ENCODE assay signal across 10 mouse cellular contexts in the genomic region with DNA sequence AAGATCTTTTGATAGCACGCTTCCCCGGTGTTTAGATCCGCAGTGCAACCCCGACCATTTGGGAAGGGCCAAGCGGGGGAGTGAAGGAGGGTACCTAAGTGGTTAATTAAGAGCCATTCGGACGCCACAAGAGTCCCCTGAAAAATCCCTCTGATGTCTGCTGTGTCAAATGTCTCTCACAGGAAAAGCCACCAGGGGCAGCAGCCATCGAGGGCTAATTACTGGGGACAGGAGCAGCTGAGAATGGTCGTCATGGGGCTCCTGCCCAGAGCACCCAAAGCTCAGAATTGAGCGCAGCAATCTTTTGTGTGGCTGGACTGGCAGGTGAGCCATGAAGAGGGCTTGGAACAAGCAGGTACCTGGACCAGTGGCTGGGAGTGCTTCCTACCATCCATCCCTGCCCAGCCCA.
DNase-seq lines count a peak whose midpoint lies in the region; ATAC-seq lines count a peak whose summit lies in the region.
"Had no signal": no experiment of that assay in that cellular context is flagged by ENCODE, and none has a peak within 500 bp of the region (broad histone marks: within the 10 kb centered on the region; RNA-seq: fewer than 3 reads in every experiment).

No protein-coding gene starts in this region.

- H3K9ac ChIP-seq in heart, embryonic 12.5 days: no peak overlapping the region
- H3K9ac ChIP-seq in hindbrain, embryonic 13.5 days: no peak overlapping the region
- H3K9ac ChIP-seq in midbrain, embryonic 16.5 days (ENCODE audit: low read depth, low read length): 0 out of 2 replicates have a peak overlapping the region, but pooled peaks have one; percentile 0
- H3K9ac ChIP-seq: embryonic facial prominence, embryonic 12.5 days had no signal

- 0 out of 2 replicates have a peak, but pooled peaks cover 4% of the 10 kb centered on the region for H3K4me1 ChIP-seq in heart, embryonic 12.5 days (replicated peaks)
- H3K4me1 ChIP-seq in hindbrain, embryonic 13.5 days (replicated peaks): peaks cover 47% of the 10 kb centered on the region
- H3K4me1 ChIP-seq in midbrain, embryonic 16.5 days (ENCODE audit: control insufficient read depth, insufficient read depth, low read length): peaks cover 19% of the 10 kb centered on the region

- H3K27ac ChIP-seq in heart, embryonic 12.5 days (ENCODE audit: poor library complexity, severe bottlenecking): no peak overlapping the region
- peak overlapping the region; percentile 1 for H3K27ac ChIP-seq in hindbrain, embryonic 13.5 days
- peak overlapping the region; percentile 43; the same call in 1 of the 2 replicates for H3K27ac ChIP-seq in midbrain, embryonic 16.5 days (ENCODE audit: low read length)
- H3K27ac ChIP-seq: embryonic facial prominence, embryonic 12.5 days had no signal

- no peak for ATAC-seq in heart, embryonic 12.5 days (ENCODE audit: insufficient number of reproducible peaks, low FRiP score)
- peak; percentile 34 for ATAC-seq in hindbrain, embryonic 13.5 days (ENCODE audit: low FRiP score)
- peak; percentile 54; the same call in 1 of the 2 replicates for ATAC-seq in midbrain, embryonic 16.5 days

- no peak for DNase-seq in heart, adult 18-20 months
- DNase-seq in embryo, embryonic 9.5 days (ENCODE audit: extremely low spot score): peak; percentile 51
- no peak for DNase-seq in T-cell, adult 2 months (ENCODE audit: low spot score)
- DNase-seq in gastrocnemius, adult 18-20 months (ENCODE audit: low spot score): no peak
- DNase-seq in ovary, adult 18-20 months (ENCODE audit: low spot score): no peak
- DNase-seq: kidney, adult 8-10 months had no signal

- H3K4me2 ChIP-seq in heart, embryonic 12.5 days: peak overlapping the region; percentile 52
- H3K4me2 ChIP-seq in hindbrain, embryonic 13.5 days: peak overlapping the region; percentile 31; the same call in 1 of the 2 replicates
- H3K4me2 ChIP-seq in midbrain, embryonic 16.5 days (ENCODE audit: low read length): peak overlapping the region; percentile 2
- H3K4me2 ChIP-seq: embryonic facial prominence, embryonic 12.5 days had no signal

- H3K9me3 ChIP-seq in heart, embryonic 12.5 days (replicated peaks): no peaks in the 10 kb centered on the region
- no peaks in the 10 kb centered on the region for H3K9me3 ChIP-seq in hindbrain, embryonic 13.5 days
- no peaks in the 10 kb centered on the region for H3K9me3 ChIP-seq in midbrain, embryonic 16.5 days (replicated peaks; ENCODE audit: control insufficient read depth, low read length, poor library complexity, severe bottlenecking)
- H3K9me3 ChIP-seq: embryonic facial prominence, embryonic 12.5 days had no signal

- WGBS in heart, embryonic 12.5 days: 11% methylated on average over 10 of the region's 10 CpGs
- 5% methylated on average over 10 of the region's 10 CpGs for WGBS in hindbrain, embryonic 13.5 days
- WGBS in midbrain, embryonic 16.5 days: 5% methylated on average over 10 of the region's 10 CpGs

- H3K4me3 ChIP-seq in heart, embryonic 12.5 days: no peak overlapping the region
- no peak overlapping the region for H3K4me3 ChIP-seq in hindbrain, embryonic 13.5 days
- H3K4me3 ChIP-seq in midbrain, embryonic 16.5 days (ENCODE audit: low read depth, low read length): no peak overlapping the region
- H3K4me3 ChIP-seq: embryonic facial prominence, embryonic 12.5 days had no signal

- peaks cover 19% of the 10 kb centered on the region for H3K27me3 ChIP-seq in heart, embryonic 12.5 days (replicated peaks)
- H3K27me3 ChIP-seq in hindbrain, embryonic 13.5 days: peaks cover 50% of the 10 kb centered on the region
- peaks cover 8% of the 10 kb centered on the region for H3K27me3 ChIP-seq in midbrain, embryonic 16.5 days (ENCODE audit: control insufficient read depth, insufficient read depth, low read depth, low read length)

- H3K36me3 ChIP-seq in heart, embryonic 12.5 days: no peaks in the 10 kb centered on the region
- H3K36me3 ChIP-seq in hindbrain, embryonic 13.5 days: no peaks in the 10 kb centered on the region
- H3K36me3 ChIP-seq in midbrain, embryonic 16.5 days (ENCODE audit: control insufficient read depth, insufficient read depth, low read length): no peaks in the 10 kb centered on the region
- H3K36me3 ChIP-seq: embryonic facial prominence, embryonic 12.5 days had no signal

Comparison
In these comparisons a context has a peak if more than half of its experiments do, and no peak if none do; other contexts are left out.
1. H3K4me2 ChIP-seq: peak in every context shown above with its lines; median percentile 52 in heart, embryonic 12.5 days; 31 in hindbrain, embryonic 13.5 days; 2 in midbrain, embryonic 16.5 days.